Mouse (Mus musculus): ENCODE data around the gene Ypel1. TPM values are rescaled to one million over a fixed set of nuclear protein-coding genes. Genes with fewer than 3 reads are reported as not detected.

Ypel1 gene
- not detected in 2 replicates for polyA plus RNA-seq (2012; ENCODE audit: low replicate concordance)

GRCm38 (mm10) chr16:17069511-17070443, at the start of gene Ypel1:
TSS of gene Ypel1 (plus strand) at chr16:17069696.

GRCm38 (mm10) chr16:17110771-17111743, 41.6 kb downstream of the Ypel1 start, which contains the start of gene Ppil2:
TSS of gene Ppil2 (minus strand) at chr16:17111257.

GRCm38 (mm10) chr16:17124871-17125520, 55.5 kb downstream of the Ypel1 start, which contains the start of gene 2610318N02Rik:
TSS of gene 2610318N02Rik (minus strand) at chr16:17125167.

GRCm38 (mm10) chr16:17132089-17132905, 62.8 kb downstream of the Ypel1 start, which contains the start of gene Sdf2l1:
TSS of gene Sdf2l1 (minus strand) at chr16:17132383.

Other genes with a start within 250 kb of the Ypel1 start
- not detected in 2 replicates for gene Spag6l, start 240.2 kb upstream of the Ypel1 start, polyA plus RNA-seq (2012; ENCODE audit: low replicate concordance)
- 0.36 TPM in 1 of 2 replicates, not detected in the other for gene Igll1, start 205.7 kb upstream of the Ypel1 start, polyA plus RNA-seq (2012; ENCODE audit: low replicate concordance)
- gene Top3b, start 199.0 kb upstream of the Ypel1 start, polyA plus RNA-seq (2012; ENCODE audit: low replicate concordance), result 20.5 and 38.6 TPM in 2 replicates
- not detected in 2 replicates for gene Vpreb1, start 198.9 kb upstream of the Ypel1 start, polyA plus RNA-seq (2012; ENCODE audit: low replicate concordance)
- gene Ppm1f, start 173.2 kb upstream of the Ypel1 start, polyA plus RNA-seq (2012; ENCODE audit: low replicate concordance), result 1.7 and 6.7 TPM in 2 replicates
- gene Mapk1, start 86.3 kb upstream of the Ypel1 start, polyA plus RNA-seq (2012; ENCODE audit: low replicate concordance), result 38.0 and 46.6 TPM in 2 replicates
- 51.0 and 90.8 TPM in 2 replicates for gene Ppil2, start 41.6 kb downstream of the Ypel1 start, polyA plus RNA-seq (2012; ENCODE audit: low replicate concordance)
- 27.9 and 35.4 TPM in 2 replicates for gene 2610318N02Rik, start 55.5 kb downstream of the Ypel1 start, polyA plus RNA-seq (2012; ENCODE audit: low replicate concordance)
- 110 and 285 TPM in 2 replicates for gene Sdf2l1, start 62.7 kb downstream of the Ypel1 start, polyA plus RNA-seq (2012; ENCODE audit: low replicate concordance)
- 97.8 and 103 TPM in 2 replicates for gene Ydjc, start 74.9 kb downstream of the Ypel1 start, polyA plus RNA-seq (2012; ENCODE audit: low replicate concordance)
- 3.7 and 6.8 TPM in 2 replicates for gene Ccdc116, start 77.5 kb downstream of the Ypel1 start, polyA plus RNA-seq (2012; ENCODE audit: low replicate concordance)
- gene Ube2l3, start 133.0 kb downstream of the Ypel1 start, polyA plus RNA-seq (2012; ENCODE audit: low replicate concordance), result 65.1 and 128 TPM in 2 replicates
- gene Rimbp3, start 138.9 kb downstream of the Ypel1 start, polyA plus RNA-seq (2012; ENCODE audit: low replicate concordance), result 0.03 and 0.28 TPM in 2 replicates
- 1.7 and 2.8 TPM in 2 replicates for gene Hic2, start 163.9 kb downstream of the Ypel1 start, polyA plus RNA-seq (2012; ENCODE audit: low replicate concordance)
- gene Tmem191c, start 206.4 kb downstream of the Ypel1 start, polyA plus RNA-seq (2012; ENCODE audit: low replicate concordance), result 2.9 and 4.3 TPM in 2 replicates

Data from leukemia stem cell, adult 10-12 weeks (primary cell).